Mouse (Mus musculus) adrenal gland, postnatal 14 days (tissue): ENCODE measurements around the gene St6gal1. TPM values are rescaled to one million over a fixed set of nuclear protein-coding genes. Genes with fewer than 3 reads are reported as not detected.

Experiments
- DNase-seq: peaks from one replicate; pipeline ENCODE4 v3.0.0; 2021; ENCODE audit warnings: mixed read lengths
- total RNA-seq: library from RNA; stranded (reverse); gene quantifications from 2 replicates; pipeline ENCODE4 v1.2.3, GENCODE M21; 2021

St6gal1 gene
- total RNA-seq, 1 experiment from 2014 or later = 42.8 TPM

DNA sequence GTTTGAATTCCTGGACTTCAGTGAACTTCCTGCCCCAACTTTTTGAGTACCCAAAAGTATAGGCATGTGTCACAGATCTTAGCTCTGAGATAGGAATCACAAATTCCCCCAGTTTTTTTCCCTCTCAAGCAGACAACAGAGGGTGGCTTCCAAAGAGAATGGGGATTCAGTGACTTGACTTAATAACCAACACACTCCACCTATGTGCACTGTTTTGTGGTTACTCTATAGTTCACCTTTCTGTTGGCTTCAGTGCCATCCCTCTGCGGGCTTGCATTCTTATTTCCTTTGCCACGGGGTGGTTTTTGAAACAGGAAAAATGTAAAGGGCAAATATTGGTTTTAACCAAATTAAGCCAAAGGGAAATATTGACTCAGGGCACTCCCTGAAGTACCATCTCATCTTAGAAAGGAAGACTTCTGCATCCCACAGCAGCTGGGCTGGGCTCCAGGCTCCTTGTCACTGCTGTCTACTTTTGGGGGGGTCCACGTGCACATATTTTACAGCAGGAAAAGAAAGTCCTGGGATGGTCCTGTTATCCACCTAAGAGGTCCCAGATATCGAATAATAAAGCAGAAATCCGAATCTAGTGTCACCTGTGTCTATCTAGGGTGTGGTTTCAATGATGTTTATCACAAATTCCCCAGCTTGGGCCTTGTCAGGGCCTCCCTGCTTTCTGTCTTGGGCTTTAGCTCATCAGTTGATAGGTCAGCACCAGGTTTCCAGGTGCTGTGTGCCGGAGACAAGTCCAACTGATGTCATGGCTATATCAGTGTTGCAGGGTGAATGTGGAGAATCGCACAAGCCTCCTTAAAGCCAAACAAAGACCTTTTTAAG, 75.6 kb downstream of the St6gal1 start:
- no peak for DNase-seq

DNA sequence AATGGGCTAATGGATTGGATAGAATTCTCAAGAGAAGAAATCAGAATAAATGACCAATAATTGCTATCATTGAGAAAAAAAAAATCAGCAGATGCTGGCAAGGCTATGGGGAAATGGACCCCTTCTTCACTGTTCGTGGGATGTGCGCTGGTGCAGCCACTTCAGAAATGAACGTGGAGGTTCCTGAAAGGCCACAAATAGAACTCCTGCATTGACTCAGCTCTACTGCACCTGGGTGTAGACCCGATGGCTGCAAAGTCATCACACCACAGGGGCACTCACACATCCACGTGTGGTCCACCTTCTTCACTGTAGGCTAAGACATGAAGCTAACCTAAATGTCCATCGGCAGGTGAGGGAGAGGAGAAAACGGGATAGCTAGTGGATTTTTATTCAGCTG, 77.2 kb downstream of the St6gal1 start:
- DNase-seq = no peak

DNA sequence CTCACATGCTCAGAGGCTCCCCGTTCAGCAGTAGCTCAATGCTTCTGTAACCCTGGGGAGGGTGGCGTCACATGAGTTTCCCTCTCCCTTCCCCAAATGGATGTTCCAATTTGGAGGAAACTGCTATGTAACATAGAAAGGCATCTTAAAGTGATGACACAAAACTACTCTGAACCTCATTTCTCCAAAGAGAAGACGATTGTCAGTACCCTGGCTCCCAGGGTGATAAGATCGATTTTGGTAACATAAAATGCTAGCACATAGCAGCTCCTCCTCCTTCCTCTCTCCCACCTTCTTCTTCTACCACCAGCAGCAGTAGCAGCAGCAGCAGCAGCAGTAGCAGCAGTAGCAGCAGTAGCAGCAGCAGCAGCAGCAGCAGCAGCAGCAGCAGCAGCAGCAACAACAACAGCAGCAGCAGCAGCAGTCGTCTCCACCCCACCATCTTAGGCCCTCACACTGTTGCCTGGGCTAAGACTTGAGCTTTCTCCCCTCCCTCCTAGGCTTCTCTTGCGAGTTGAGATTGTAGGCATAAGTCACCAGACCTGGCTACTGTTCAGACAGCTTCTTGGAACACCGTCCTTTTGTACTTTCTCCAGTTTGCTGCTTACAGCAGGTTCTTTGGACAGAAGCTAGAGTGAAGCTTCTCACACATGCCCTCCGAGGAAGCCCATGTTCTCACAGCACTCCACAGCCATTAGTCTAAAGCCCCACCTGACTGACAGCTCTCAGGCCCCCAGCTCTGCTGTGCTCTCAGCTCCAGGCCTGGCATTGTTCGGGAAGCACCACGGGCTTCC, 81.5 kb downstream of the St6gal1 start:
- peak; percentile 54 for DNase-seq

GRCm38 (mm10) chr16:23307142-23307968, 82.8 kb downstream of the St6gal1 start:
- no peak for DNase-seq

GRCm38 (mm10) chr16:23308012-23308554, 83.5 kb downstream of the St6gal1 start:
- no peak for DNase-seq

DNA sequence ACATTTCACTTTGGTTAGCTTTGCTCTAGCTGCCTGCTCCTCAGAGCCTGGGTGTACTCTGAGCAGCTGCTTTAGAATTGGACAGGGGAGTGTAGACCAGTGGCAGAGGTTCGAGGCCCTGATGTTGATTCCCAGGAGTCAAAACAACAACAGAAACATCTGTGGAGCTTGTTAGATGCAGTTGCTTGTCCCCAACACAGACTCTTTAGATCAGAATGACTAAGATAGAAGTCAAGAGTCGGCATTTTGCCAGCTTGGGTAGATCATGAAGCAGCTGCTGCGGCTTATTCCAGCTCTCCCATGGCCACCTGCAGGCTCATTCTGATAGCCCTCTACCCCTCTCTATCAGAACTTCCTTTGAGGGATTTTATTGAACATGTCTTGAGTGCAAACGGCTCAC, 84.5 kb downstream of the St6gal1 start:
- no peak for DNase-seq

DNA sequence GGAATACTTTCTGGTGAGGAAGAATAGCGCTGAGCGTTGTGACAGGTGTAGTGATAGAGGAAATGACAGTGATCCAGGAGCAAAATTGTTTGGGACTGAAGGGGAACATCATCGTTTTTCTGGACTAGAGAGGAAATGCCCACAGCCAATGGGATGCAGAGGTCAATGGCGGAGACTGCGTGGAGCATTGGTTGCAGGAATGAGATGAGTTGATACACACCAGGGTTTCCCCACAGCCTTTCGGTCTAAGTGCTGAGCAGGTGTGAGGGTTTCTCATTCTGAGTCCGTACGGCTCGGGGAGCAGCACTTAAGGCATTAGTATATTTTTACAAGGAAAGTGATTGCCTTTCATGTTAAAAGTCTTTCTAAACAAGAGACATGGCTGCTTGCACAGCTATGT, 88.1 kb downstream of the St6gal1 start:
- no peak for DNase-seq

- no peak for DNase-seq
Measured at GRCm38 (mm10) chr16:23314790-23315189, 90.2 kb downstream of the St6gal1 start.

DNA sequence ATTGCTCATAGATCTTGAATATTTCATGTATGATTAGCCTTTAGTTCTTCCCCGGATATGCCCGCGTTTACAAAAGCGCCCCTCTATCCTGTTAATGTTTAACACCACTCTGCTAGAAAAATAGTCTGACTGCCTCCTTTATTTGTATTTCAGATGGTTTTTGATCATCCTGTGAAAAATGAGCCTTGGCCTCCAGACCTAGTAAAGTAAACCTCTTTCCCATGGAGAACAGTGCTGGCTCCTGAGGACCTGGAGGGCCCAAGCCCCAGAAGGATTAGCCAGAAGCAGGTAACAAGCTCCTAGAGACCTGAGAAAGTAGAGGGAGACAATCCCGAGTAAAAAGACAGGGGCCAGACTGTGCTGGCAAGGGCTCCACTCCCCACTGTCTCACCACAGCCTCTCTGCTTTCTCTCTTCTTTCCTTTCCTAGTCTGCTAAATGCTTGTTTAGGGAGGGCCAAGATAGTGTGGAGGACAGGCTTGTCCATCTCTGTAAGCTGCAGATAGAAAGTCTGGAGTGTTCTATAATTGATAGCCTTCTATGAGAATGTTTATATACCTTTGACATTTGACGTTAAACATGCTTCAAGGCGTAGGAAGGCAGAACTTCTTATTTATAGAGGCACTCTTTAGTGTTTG, 93.0 kb downstream of the St6gal1 start:
- no peak for DNase-seq

GRCm38 (mm10) chr16:23320025-23320424, 95.5 kb downstream of the St6gal1 start:
- no peak for DNase-seq

- no peak for DNase-seq
Measured at GRCm38 (mm10) chr16:23320579-23320978, 96.0 kb downstream of the St6gal1 start.

- no peak for DNase-seq
Measured at GRCm38 (mm10) chr16:23322453-23322852, 97.9 kb downstream of the St6gal1 start.

- DNase-seq = no peak
Measured at GRCm38 (mm10) chr16:23323915-23324314, 99.4 kb downstream of the St6gal1 start.

GRCm38 (mm10) chr16:23324867-23325650, 100.5 kb downstream of the St6gal1 start:
- DNase-seq = no peak

GRCm38 (mm10) chr16:23326664-23327063, 102.1 kb downstream of the St6gal1 start:
- no peak for DNase-seq

DNA sequence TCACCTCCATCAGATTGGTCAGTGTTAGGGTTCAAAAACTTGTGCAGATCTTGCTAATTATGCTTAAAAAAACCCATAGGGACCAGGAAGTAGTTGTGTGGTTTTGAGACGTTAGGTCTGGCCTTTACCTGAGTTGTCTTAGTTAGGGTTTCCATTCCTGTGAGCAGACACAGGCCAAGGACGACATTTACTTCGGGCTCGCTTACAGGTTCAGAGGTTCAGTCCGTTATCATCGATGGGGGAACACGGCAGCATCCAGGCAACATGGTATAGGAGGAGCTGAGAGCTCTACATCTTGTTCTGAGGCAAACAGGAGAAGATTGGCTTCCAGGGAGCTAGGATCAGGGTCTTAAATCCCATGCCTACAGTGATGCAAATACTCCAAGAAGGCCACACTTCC, 102.7 kb downstream of the St6gal1 start:
- no peak for DNase-seq

DNA sequence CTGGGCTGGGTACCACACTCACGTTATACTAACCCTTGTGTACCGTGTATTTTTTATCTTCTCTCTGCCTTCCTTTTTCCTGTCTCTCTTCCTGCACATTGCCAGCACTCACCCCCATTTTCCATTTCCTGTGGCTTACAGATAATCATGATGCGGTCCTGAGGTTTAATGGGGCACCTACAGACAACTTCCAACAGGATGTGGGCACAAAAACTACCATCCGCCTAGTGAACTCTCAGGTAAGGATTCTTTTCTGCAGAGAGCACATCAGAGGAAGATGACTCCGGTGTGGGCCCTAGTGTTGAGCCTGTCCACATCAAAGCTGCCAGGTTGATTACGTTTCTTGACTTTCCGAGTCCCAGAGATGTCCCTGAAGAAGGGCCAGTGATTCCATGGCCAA, 103.7 kb downstream of the St6gal1 start:
- DNase-seq = no peak

- DNase-seq = no peak
Measured at GRCm38 (mm10) chr16:23332136-23332535, 107.6 kb downstream of the St6gal1 start.

- DNase-seq = no peak
Measured at GRCm38 (mm10) chr16:23332686-23333085, 108.1 kb downstream of the St6gal1 start.

- DNase-seq = no peak
Measured at GRCm38 (mm10) chr16:23333875-23334551, 109.5 kb downstream of the St6gal1 start.
